Mouse (Mus musculus): ENCODE measurements at regions not wholly inside any gene's neighbourhood (a gene's known extent, or its start where the extent isn't known, plus 50 kb on each side); places are given as distances from the start of the nearest gene placed in this dataset.

GRCm38 (mm10) chr5:100981849-100982572, 136.5 kb downstream of the Gpat3 start:
- no peak for DNase-seq

GRCm38 (mm10) chr5:100976736-100977135, 131.2 kb downstream of the Gpat3 start:
- DNase-seq, result no peak

- no peak for DNase-seq
These were observed 105.7 kb downstream of the Gpat3 start for GRCm38 (mm10) chr5:100951210-100951609.
